Mouse (Mus musculus) cerebellum, adult 2 months (tissue): ENCODE measurements around the gene Ntrk2. TPM values are rescaled to one million over a fixed set of nuclear protein-coding genes. Genes with fewer than 3 reads are reported as not detected.
A peak's percentile ranks its signal among the peaks of the same experiment; 100 is the strongest.

Source experiments
- DNase-seq, 2 experiments: peaks; one replicate each; pipeline ENCODE4 v3.0.0; 2021
- H3K27ac ChIP-seq: fragments of 200-500 bp; 2 replicates; pipeline ENCODE4 v1.5.1; 2012; ENCODE audit warnings: low read length, control low read depth, inconsistent platforms; ENCODE audit not compliant: insufficient read depth
- H3K27me3 ChIP-seq: fragments of 200-500 bp; 2 replicates; pipeline ENCODE4 v1.6.1; 2012; ENCODE audit warnings: inconsistent platforms, mild to moderate bottlenecking, low read length, moderate library complexity; ENCODE audit not compliant: control insufficient read depth, insufficient read depth
- H3K4me1 ChIP-seq: fragments of 200-500 bp; 2 replicates; pipeline ENCODE4 v1.6.1; 2011; ENCODE audit warnings: low read length; ENCODE audit not compliant: control insufficient read depth, insufficient read depth
- H3K4me3 ChIP-seq: fragments of 200-500 bp; replicated peaks from 2 replicates; pipeline ENCODE3; 2011; ENCODE audit warnings: mild to moderate bottlenecking, low read depth, low read length, control low read depth; ENCODE audit not compliant: insufficient read depth
- CTCF ChIP-seq: fragments of 200-500 bp; IDR thresholded peaks from 2 replicates; pipeline ENCODE4 v1.5.1; 2011; ENCODE audit warnings: low read depth, mild to moderate bottlenecking, control low read depth, low read length, moderate library complexity, borderline replicate concordance; ENCODE audit not compliant: insufficient read depth
- POLR2A ChIP-seq: fragments of 200-500 bp; IDR thresholded peaks from 2 replicates; pipeline ENCODE4 v1.6.1; 2011; ENCODE audit warnings: low read length, control low read depth, borderline replicate concordance; ENCODE audit not compliant: insufficient read depth
- WGBS: fragments of 180-500 bp; shearing (Covaris S2); methylation state at CpG from one replicate; pipeline ENCODE4 v1.1.7; 2018; 5-methylcytosine and 5-hydroxymethylcytosine counted together
- polyA plus RNA-seq: library from polyadenylated mRNA; depleted of rRNA; stranded (reverse); fragments of >200 nt; gene quantifications from 2 replicates; pipeline ENCODE4 v1.2.3, GENCODE M21; 2012

The Ntrk2 gene
- polyA plus RNA-seq, 1 experiment = 136 TPM

DNA sequence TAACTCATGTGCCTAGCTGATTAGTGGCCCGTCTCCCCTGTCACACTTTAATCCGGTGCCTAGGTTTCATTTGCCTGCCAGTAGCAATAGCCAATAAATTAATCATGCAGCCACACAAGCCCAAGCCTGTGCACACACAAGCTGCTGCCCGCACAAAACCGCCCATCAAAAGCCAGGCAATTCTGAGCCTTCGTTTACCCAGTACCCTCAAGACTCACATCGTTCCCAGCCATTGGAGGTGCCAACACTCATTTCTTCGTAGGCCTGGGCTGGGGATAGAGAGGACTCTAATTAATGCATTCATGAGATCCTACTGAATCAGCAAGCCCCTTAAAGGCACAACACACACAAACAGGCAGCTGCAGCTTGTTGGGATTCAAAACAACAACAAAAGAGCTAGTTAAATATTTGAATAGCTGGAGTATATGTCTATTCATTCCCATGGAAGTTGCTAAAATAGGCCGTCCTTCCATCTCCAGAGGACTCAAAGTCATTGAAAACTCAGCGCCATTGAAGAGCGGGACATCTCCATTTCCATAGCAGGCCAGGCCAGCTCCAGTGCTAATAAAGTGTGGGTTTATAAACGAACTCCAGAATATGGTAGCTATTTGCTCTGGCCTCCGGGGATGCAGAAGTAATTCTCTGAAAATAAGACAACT lies 158.5 kb downstream of the Ntrk2 start:
- TF ChIP-seq POLR2A (no peak), CTCF (no peak)
- no peaks in the 10 kb centered on the region for H3K27me3 ChIP-seq
- no peak overlapping the region for H3K27ac ChIP-seq
- no peak for DNase-seq
- peaks cover 17% of the 10 kb centered on the region for H3K4me1 ChIP-seq
- no peak overlapping the region for H3K4me3 ChIP-seq
- 73% methylated on average over 12 of the region's 12 CpGs for WGBS

DNA sequence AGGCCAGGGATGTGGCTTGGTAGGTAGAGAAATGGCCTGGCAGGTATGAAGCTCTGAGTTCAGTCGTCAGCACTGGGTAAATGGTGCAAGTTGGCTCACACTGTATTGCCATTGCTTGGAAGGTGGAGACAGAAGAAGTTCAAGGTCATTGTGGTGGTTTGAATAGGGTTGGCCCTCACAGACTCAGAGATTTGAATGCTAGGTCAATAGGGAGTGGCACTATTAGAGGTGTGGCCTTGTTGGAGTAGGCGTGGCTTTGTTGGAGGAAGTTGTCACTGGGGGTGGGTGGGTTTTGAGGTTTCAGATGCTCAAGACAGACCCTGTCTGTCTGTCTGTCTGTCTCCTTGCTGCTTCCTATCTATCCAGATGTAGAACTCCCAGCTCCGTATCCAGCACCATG lies 159.5 kb downstream of the Ntrk2 start:
- Histone ChIP-seq H3K27me3 (no peaks in the 10 kb centered on the region), H3K4me3 (no peak overlapping the region), H3K27ac (no peak overlapping the region), H3K4me1 (peaks cover 17% of the 10 kb centered on the region)
- TF ChIP-seq CTCF (no peak), POLR2A (no peak)
- no peak for DNase-seq
- WGBS = 92% methylated on average over 3 of the region's 3 CpGs

DNA sequence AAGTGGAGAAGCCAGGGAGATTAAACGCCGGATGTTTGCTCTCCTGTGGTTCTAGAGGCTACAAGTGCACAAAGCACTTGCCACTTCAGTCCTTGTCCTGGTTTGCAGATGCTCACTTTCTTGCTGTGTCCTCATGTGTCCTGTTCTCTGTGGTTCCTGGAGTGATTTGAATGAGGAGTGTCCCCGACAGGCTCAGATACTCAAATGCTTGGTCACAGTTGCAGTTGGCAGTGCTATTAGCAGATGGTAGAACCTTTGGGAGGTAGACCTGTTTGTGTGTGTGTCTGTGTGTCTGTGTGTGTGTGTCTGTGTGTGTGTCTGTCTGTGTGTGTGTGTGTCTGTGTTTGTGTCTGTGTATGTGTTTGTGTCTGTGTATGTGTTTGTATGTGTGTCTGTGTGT lies 160.1 kb downstream of the Ntrk2 start:
- Histone ChIP-seq H3K4me3 (no peak overlapping the region), H3K27ac (peak overlapping the region; percentile 7; the same call in 1 of the 2 replicates), H3K4me1 (peaks cover 17% of the 10 kb centered on the region), H3K27me3 (no peaks in the 10 kb centered on the region)
- TF ChIP-seq POLR2A (no peak), CTCF (no peak)
- DNase-seq = peak in 1 of 2 experiments; percentile 42
- WGBS = 32% methylated on average over 3 of the region's 3 CpGs

DNA sequence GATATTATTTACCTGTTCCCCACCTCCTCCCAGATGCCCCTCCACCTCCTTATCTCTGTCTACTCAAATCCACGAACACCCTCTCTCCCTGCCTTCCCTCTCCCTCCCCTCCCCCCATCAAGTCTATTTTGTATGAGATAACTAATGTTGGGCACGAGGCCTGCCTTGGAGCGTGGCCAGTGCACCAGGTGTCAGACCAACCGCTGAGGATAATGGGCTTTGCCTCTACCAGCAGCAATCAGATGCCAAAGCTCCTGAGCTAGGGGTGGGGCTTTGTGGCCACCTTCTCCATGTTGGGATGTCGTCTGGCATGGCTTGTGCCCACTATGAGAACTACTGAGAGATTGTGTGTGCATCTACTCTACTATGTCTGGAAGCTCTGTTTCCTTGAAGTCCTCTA lies 161.8 kb downstream of the Ntrk2 start:
- Histone ChIP-seq H3K4me3 (no peak overlapping the region), H3K4me1 (peaks cover 21% of the 10 kb centered on the region), H3K27ac (no peak overlapping the region), H3K27me3 (no peaks in the 10 kb centered on the region)
- DNase-seq = peak; percentile 84 to 87
- WGBS = 14% methylated on average over 5 of the region's 5 CpGs
- no peak for TF ChIP-seq CTCF
- no peak for TF ChIP-seq POLR2A

DNA sequence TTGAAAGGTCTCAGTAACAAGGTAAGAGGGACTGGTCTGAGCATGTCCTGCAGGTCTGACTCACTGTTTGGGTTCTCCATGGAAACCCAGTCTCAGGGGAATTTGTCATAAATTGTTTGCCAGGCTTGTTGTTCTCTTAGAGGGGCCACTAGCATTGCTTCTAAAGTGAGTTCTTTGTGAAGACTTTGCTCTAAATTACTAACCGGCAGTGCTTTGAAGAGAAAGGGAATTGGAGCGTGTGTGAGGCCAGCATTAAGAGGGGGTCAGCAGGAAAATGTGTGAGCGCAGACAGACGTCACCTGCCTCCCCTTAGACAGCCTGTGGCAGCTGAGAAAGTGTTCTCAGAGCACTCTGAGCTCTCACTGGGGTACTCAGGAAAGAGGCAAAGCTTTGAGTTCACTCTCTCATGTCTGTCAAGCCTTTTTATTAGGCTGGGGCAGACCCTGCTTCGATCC lies 165.1 kb downstream of the Ntrk2 start:
- no peak overlapping the region for H3K4me3 ChIP-seq
- WGBS = 65% methylated on average over 5 of the region's 5 CpGs
- peak in 1 of 2 experiments; percentile 28 for DNase-seq
- TF ChIP-seq CTCF = no peak
- TF ChIP-seq POLR2A = no peak
- H3K27me3 ChIP-seq = no peaks in the 10 kb centered on the region
- H3K4me1 ChIP-seq = peaks cover 18% of the 10 kb centered on the region
- no peak overlapping the region for H3K27ac ChIP-seq

DNA sequence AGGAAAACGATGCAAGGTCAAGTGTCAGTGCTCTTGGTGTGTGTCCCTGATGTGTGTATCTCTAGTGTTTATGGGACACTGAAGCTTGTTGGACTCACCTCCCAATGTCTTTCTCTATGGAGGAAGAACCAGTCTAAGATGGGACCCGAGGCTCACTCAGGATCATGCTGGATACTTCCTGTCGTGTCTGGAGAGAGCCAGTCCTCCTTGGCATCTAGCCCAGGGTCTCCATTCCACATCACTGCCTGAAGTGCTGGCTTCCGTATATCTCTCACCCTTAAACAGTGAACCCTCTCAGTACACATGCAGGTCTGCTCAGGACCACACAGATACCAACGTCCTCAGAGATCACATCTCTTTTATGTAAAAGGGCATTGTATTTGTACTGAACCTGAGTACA lies 166.1 kb downstream of the Ntrk2 start:
- 18% methylated on average over 5 of the region's 5 CpGs for WGBS
- H3K27ac ChIP-seq = no peak overlapping the region
- TF ChIP-seq CTCF = no peak
- no peak for TF ChIP-seq POLR2A

DNA sequence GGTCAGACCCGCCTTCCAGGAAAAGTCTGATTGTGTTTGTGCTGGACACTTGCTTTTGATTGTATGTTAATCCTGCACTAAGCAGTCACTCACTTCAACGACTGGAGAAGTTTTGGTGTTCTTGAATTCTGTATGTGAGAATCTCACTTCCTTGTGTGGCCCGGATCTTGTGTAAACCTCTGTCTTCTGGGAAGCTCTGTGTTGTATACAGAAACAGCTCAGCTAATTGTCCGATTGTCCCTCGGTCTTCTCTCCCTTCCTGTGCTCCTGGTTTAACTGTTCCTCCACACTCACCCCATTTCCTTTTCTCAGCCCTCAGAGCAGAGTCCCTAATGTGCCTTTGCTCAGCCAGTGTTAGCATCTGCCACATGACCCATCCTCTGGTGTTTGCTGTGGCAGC lies 190.1 kb downstream of the Ntrk2 start:
- WGBS = 80% methylated on average over 5 of the region's 5 CpGs
- DNase-seq = no peak
- Histone ChIP-seq H3K4me3 (no peak overlapping the region), H3K27ac (no peak overlapping the region), H3K27me3 (no peaks in the 10 kb centered on the region), H3K4me1 (no peaks in the 10 kb centered on the region)
- TF ChIP-seq POLR2A (no peak), CTCF (no peak)

More for the DNA sequence above, 166.1 kb downstream of the Ntrk2 start:
- Histone ChIP-seq H3K27me3 (no peaks in the 10 kb centered on the region), H3K4me1 (peaks cover 14% of the 10 kb centered on the region), H3K4me3 (no peak overlapping the region)
- DNase-seq = no peak

DNA sequence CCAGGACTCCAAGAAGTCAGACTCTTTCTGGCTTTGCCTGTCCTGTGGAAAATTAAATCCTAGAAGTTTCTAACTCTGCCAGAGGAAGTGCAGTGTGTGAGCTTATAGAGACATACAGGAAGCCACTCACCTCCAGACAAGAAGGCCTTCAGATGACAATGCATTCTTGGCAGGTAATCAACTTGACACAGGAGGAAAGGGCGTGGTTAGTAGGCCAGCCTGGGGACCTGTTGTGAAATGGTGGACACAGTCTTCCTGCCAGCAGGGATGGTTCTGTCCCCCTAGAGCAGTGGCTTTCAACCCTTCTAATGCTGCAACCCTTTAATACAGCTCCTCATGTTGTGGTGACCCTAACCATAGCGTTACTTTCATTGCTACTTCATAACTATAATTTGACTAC lies 191.4 kb downstream of the Ntrk2 start:
- Histone ChIP-seq H3K4me1 (no peaks in the 10 kb centered on the region), H3K4me3 (no peak overlapping the region), H3K27ac (no peak overlapping the region), H3K27me3 (no peaks in the 10 kb centered on the region)
- 58% methylated on average over 2 of the region's 2 CpGs for WGBS
- peak in 1 of 2 experiments; percentile 21 for DNase-seq
- TF ChIP-seq POLR2A (no peak), CTCF (no peak)
